Mouse (Mus musculus) liver, postnatal 0 days (tissue): Measurements from ENCODE around the gene Dnttip2.

Experiments
- CTCF ChIP-seq: sonication (generic); IDR thresholded peaks from 2 replicates; pipeline ENCODE4 v1.5.1; 2016; ENCODE audit warnings: antibody characterized with exemption, low read depth
- EP300 ChIP-seq: IDR thresholded peaks from 2 replicates; pipeline ENCODE4 v1.6.1; 2016; ENCODE audit warnings: antibody characterized with exemption, low read depth, mild to moderate bottlenecking

DNA sequence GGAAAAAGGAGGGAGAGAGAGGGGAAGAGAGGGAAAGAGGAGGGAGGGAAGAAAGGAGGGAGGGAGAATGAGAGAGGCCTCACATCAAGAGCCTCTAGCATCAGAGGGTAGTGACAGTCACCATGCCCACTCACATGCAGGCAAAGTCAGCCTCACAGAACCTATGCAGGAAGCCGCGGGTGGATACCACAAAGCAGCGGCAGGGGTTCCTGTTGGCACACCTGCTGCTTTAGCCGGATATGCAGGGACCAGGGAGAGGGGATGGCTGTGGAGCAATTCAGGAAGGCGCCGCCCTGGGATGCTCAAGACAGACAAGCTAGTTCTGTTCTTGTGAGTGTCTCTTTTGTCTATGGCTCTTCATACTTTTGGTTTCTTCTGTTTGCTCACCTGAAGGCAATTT lies 34.8 kb downstream of the Dnttip2 start:
- TF ChIP-seq EP300 (no peak), CTCF (no peak)
